Mouse (Mus musculus): ENCODE results near the gene Rhox4c. TPM values are rescaled to one million over a fixed set of nuclear protein-coding genes. Genes with fewer than 3 reads are reported as not detected.
"Not testable (repeated sequence)": the region's sequence is repeated elsewhere in the genome, so short reads cannot be mapped to it uniquely, and the experiment has no call there.

Rhox4c gene
- not detected in 2 replicates for polyA plus RNA-seq (2012; rRNA removed)

DNA sequence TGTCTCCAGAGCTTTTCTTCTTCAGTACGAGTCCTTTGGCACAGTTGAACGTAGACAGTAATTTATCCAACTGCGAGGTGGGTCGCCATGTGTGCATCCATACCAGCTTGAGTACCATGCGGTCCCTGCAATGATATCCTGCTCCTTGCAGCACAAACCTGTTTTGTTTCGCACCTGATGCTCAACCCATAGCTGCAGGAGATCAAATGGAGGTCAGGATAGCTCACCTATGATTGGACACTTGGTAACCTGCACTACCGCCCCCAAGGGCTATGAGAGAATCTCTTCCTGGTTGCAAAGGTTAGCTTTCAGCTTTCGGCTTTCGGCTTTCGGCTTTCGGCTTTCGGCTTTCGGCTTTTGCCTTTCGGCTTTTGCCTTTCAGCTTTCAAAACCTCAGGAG, at the start of gene Rhox4c:
Gene Rhox4c (plus strand): TSS at position 301 of the 400 bp plus-strand sequence.
- not testable (repeated sequence) for DNase-seq (ENCODE audit: low read depth)

DNA sequence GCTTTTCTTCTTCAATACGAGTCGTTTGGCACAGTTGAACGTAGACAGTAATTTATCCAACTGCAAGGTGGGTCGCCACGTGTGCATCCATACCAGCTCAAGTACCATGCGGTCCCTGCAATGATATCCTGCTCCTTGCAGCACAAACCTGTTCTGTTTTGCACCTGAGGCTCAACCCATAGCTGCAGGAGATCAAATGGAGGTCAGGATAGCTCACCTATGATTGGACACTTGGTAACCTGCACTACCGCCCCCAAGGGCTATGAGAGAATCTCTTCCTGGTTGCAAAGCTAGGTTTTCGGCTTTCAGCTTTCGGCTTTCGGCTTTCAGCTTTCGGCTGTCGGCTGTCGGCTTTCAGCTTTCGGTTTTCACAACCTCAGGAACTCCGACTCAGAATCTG, 47.9 kb upstream of the Rhox4c start, which contains the start of gene Rhox4b:
Gene Rhox4b (plus strand): TSS at position 301 of the 400 bp plus-strand sequence.
- DNase-seq (ENCODE audit: low read depth) = not testable (repeated sequence)

DNA sequence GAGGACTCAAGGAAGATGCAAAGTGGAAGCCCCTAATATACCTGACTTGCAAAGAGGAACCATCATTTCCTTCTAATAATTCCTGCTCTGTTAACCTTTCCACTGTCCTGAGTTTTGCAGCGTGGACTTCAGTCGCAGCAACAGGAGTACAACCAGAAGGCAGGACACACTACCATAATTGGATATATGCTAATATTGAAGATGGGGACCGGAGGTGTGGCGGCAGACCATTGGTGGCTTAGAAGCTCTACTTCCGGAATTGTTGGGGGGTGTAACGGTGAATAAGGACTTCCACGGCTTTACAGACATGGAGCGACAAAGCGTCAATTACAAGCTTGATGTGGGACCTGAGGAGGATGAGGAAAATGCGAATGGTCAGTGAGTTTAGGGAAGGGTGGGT, 26.8 kb upstream of the Rhox4c start, which contains the start of gene Rhox2c:
Gene Rhox2c (plus strand): TSS at position 301 of the 400 bp plus-strand sequence.
- DNase-seq (ENCODE audit: low read depth) = not testable (repeated sequence)

DNA sequence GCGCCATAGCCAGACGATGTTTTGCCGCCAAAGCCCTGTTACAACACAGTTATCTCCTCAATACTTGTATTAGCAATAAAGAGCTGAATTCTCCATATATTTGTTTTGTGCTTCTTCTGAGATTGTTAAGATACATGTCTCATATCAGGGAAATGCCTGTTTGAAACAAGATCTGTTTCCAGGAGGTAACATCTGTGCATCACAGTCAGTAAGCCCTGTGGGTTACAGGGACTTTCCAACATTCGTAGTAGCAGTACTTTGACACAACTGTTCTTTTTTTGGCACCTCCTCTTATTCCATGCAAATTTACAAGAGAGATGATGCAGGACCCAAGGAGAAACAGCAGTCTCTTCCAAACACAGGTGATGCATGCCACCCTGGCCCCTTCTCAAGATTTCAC, 21.9 kb upstream of the Rhox4c start, which contains the start of gene Rhox3c:
Gene Rhox3c (plus strand): TSS at position 301 of the 400 bp plus-strand sequence.
- DNase-seq (ENCODE audit: low read depth) = not testable (repeated sequence)

DNA sequence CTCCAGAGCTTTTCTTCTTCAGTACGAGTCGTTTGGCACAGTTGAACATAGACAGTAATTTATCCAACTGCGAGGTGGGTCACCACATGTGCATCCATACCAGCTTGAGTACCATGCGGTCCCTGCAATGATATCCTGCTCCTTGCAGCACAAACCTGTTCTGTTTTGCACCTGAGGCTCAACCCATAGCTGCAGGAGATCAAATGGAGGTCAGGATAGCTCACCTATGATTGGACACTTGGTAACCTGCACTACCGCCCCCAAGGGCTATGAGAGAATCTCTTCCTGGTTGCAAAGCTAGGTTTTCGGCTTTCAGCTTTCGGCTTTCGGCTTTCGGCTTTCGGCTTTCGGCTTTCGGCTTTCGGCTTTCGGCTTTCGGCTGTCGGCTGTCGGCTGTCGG, 33.9 kb downstream of the Rhox4c start, which contains the start of gene Rhox4d:
Gene Rhox4d (plus strand): TSS at position 301 of the 400 bp plus-strand sequence.
- DNase-seq (ENCODE audit: low read depth) = not testable (repeated sequence)

DNA sequence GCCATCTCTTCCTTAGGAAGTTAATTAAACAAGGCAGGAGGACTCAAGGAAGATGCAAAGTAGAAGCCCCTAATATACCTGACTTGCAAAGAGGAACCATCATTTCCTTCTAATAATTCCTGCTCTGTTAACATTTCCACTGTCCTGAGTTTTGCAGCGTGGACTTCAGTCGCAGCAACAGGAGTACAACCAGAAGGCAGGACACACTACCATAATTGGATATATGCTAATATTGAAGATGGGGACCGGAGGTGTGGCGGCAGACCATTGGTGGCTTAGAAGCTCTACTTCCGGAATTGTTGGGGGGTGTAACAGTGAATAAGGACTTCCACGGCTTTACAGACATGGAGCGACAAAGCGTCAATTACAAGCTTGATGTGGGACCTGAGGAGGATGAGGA, 50.0 kb downstream of the Rhox4c start, which contains the start of gene Rhox2e:
Gene Rhox2e (plus strand): TSS at position 301 of the 400 bp plus-strand sequence.
- DNase-seq (ENCODE audit: low read depth) = not testable (repeated sequence)

Other genes starting within 250 kb of the Rhox4c start
- not detected in 2 replicates for gene Rhox2a, start 235.4 kb upstream of the Rhox4c start, polyA plus RNA-seq (2012; rRNA removed)
- gene Rhox3a, start 230.4 kb upstream of the Rhox4c start, polyA plus RNA-seq (2012; rRNA removed) = not detected in 2 replicates
- not detected in 2 replicates for gene Rhox4a, start 215.0 kb upstream of the Rhox4c start, polyA plus RNA-seq (2012; rRNA removed)
- not detected in 2 replicates for gene Rhox3a2, start 100.3 kb upstream of the Rhox4c start, polyA plus RNA-seq (2012; rRNA removed)
- gene Rhox4a2, start 89.5 kb upstream of the Rhox4c start, polyA plus RNA-seq (2012; rRNA removed) = not detected in 2 replicates
- gene Rhox2b, start 68.3 kb upstream of the Rhox4c start, polyA plus RNA-seq (2012; rRNA removed) = not detected in 2 replicates
- gene Rhox4b, start 47.8 kb upstream of the Rhox4c start, polyA plus RNA-seq (2012; rRNA removed) = not detected in 2 replicates
- not detected in 2 replicates for gene Rhox2c, start 26.7 kb upstream of the Rhox4c start, polyA plus RNA-seq (2012; rRNA removed)
- not detected in 2 replicates for gene Rhox3c, start 21.8 kb upstream of the Rhox4c start, polyA plus RNA-seq (2012; rRNA removed)
- not detected in 2 replicates for gene Rhox2d, start 13.1 kb downstream of the Rhox4c start, polyA plus RNA-seq (2012; rRNA removed)
- not detected in 2 replicates for gene Rhox4d, start 34.0 kb downstream of the Rhox4c start, polyA plus RNA-seq (2012; rRNA removed)
- not detected in 2 replicates for gene Rhox2e, start 50.1 kb downstream of the Rhox4c start, polyA plus RNA-seq (2012; rRNA removed)
- gene Rhox3e, start 61.7 kb downstream of the Rhox4c start, polyA plus RNA-seq (2012; rRNA removed) = not detected in 2 replicates
- gene Rhox4e, start 77.1 kb downstream of the Rhox4c start, polyA plus RNA-seq (2012; rRNA removed) = not detected in 2 replicates
- not detected in 2 replicates for gene Rhox2f, start 91.1 kb downstream of the Rhox4c start, polyA plus RNA-seq (2012; rRNA removed)
- not detected in 2 replicates for gene Rhox3f, start 100.7 kb downstream of the Rhox4c start, polyA plus RNA-seq (2012; rRNA removed)
- not detected in 2 replicates for gene Rhox4f, start 127.4 kb downstream of the Rhox4c start, polyA plus RNA-seq (2012; rRNA removed)
- not detected in 2 replicates for gene Rhox3g, start 148.3 kb downstream of the Rhox4c start, polyA plus RNA-seq (2012; rRNA removed)
- gene Rhox2g, start 163.1 kb downstream of the Rhox4c start, polyA plus RNA-seq (2012; rRNA removed) = not detected in 2 replicates
- not detected in 2 replicates for gene Rhox4g, start 171.0 kb downstream of the Rhox4c start, polyA plus RNA-seq (2012; rRNA removed)
- gene Rhox3h, start 188.4 kb downstream of the Rhox4c start, polyA plus RNA-seq (2012; rRNA removed) = not detected in 2 replicates
- not detected in 2 replicates for gene Rhox2h, start 192.9 kb downstream of the Rhox4c start, polyA plus RNA-seq (2012; rRNA removed)

All from gonadal fat pad, adult 2 months (tissue).